Mouse (Mus musculus) neural tube, embryonic 11.5 days (tissue): ENCODE data around the gene Vax2. TPM values are rescaled to one million over a fixed set of nuclear protein-coding genes. Genes with fewer than 3 reads are reported as not detected.

Source experiments
- ATAC-seq: fragments of 200-750 bp; cut with Nextera tagmentation; 2 replicates; pipeline ENCODE4 v1.8.0; 2017; ENCODE audit warnings: moderate number of reproducible peaks, mild to moderate bottlenecking, moderate TSS enrichment, moderate library complexity; ENCODE audit not compliant: insufficient read depth, low FRiP score, low TSS enrichment
- DNase-seq: peaks from one replicate; pipeline ENCODE4 v3.0.0-alpha.2; 2015; ENCODE audit warnings: low spot score
- H3K27ac ChIP-seq: fragments of 300-500 bp; sonication (generic); 2 replicates; pipeline ENCODE4 v1.5.1; 2014; ENCODE audit warnings: low read depth, mild to moderate bottlenecking, low read length
- H3K27me3 ChIP-seq: fragments of 300-500 bp; sonication (generic); 2 replicates; pipeline ENCODE4 v1.6.1; 2014; ENCODE audit warnings: mild to moderate bottlenecking, low read length, mixed read lengths; ENCODE audit not compliant: control insufficient read depth, insufficient read depth
- H3K36me3 ChIP-seq: fragments of 300-500 bp; sonication (generic); 2 replicates; pipeline ENCODE4 v1.6.1; 2014; ENCODE audit warnings: mild to moderate bottlenecking, low read length, moderate library complexity, mixed read lengths; ENCODE audit not compliant: control insufficient read depth, insufficient read depth
- H3K4me1 ChIP-seq: fragments of 300-500 bp; sonication (generic); 2 replicates; pipeline ENCODE4 v1.6.1; 2014; ENCODE audit warnings: low read length, mixed read lengths; ENCODE audit not compliant: control insufficient read depth, insufficient read depth
- H3K4me2 ChIP-seq: fragments of 300-500 bp; sonication (generic); 2 replicates; pipeline ENCODE4 v1.6.1; 2014; ENCODE audit warnings: low read depth, mild to moderate bottlenecking, moderate library complexity
- H3K4me3 ChIP-seq: fragments of 300-500 bp; sonication (generic); 2 replicates; pipeline ENCODE4 v1.5.1; 2014; ENCODE audit warnings: low read depth, low read length
- H3K9ac ChIP-seq: fragments of 300-500 bp; sonication (generic); 2 replicates; pipeline ENCODE4 v1.6.1; 2014; ENCODE audit warnings: mild to moderate bottlenecking, low read length
- H3K9me3 ChIP-seq: fragments of 300-500 bp; sonication (generic); 2 replicates; pipeline ENCODE4 v1.6.1; 2016; ENCODE audit warnings: low read length; ENCODE audit not compliant: control insufficient read depth
- WGBS: fragments of 180-500 bp; shearing (Covaris S2); extraction: QIAGEN DNeasy Blood & Tissue Kit; methylation state at CpG from one replicate; pipeline ENCODE4 v1.1.7; 2014; 5-methylcytosine and 5-hydroxymethylcytosine counted together
- polyA plus RNA-seq: library from polyadenylated mRNA; unstranded; fragments of >200 nt; fragmentation: Nextera tagmentation; extraction: Ambion mirVana; gene quantifications from 2 replicates; pipeline ENCODE4 v1.2.1, GENCODE M21; 2014

Vax2 gene
- polyA plus RNA-seq, 1 experiment from 2014 or later, result not detected

DNA sequence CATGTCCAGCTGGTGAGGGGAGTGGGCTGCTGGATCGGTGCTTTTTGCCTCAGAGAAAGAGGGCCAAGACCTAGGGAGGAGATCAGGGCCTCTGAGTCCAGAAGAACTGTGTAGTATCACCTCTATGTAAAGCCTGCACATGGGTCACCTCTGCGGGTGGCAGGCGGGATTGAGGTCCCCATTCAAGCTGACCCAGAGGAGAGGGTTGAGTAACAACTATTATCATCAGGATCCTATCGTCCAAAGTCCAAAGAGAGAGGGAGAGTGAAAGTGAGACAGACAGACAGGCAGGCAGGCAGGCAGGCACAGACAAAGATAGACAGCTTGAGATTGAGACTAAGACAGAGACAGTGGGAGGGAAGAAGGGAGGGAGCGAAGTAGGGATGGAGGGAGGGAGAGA is 32.1 kb downstream of the Vax2 start:
- 68% methylated on average over 5 of the region's 5 CpGs for WGBS
- no peak overlapping the region for H3K4me2 ChIP-seq
- H3K27ac ChIP-seq, result no peak overlapping the region
- H3K27me3 ChIP-seq, result no peaks in the 10 kb centered on the region
- DNase-seq, result no peak
- H3K4me1 ChIP-seq, result no peaks in the 10 kb centered on the region
- no peak overlapping the region for H3K9ac ChIP-seq
- H3K4me3 ChIP-seq, result no peak overlapping the region
- no peaks in the 10 kb centered on the region for H3K36me3 ChIP-seq
- ATAC-seq, result no peak
- H3K9me3 ChIP-seq, result no peaks in the 10 kb centered on the region

DNA sequence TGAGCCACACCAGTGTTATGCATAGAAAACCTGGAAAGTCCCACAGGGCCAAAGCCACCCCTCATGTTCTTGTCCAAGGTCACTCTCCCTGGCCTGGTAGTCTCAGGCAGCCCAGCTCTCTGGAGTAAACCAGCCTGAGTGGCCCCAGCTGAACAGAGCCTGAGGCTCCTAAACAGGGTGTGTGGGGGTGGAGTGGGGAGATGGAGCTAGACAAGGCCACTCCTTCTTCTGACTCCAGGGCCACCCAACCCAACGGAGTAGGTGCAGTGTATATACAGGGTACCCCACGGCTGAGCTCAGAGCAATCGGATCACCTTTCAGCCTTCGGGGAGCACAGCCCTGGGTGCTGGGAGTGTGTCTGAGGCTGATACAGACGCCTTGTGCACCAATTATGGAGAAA is 33.1 kb downstream of the Vax2 start:
- DNase-seq (no peak), ATAC-seq (no peak)
- no peaks in the 10 kb centered on the region for H3K36me3 ChIP-seq
- 75% methylated on average over 5 of the region's 5 CpGs for WGBS
- H3K4me1 ChIP-seq, result no peaks in the 10 kb centered on the region
- no peak overlapping the region for H3K4me2 ChIP-seq
- H3K27ac ChIP-seq, result no peak overlapping the region
- H3K4me3 ChIP-seq, result no peak overlapping the region
- H3K9ac ChIP-seq, result no peak overlapping the region
- H3K27me3 ChIP-seq, result no peaks in the 10 kb centered on the region
- no peaks in the 10 kb centered on the region for H3K9me3 ChIP-seq

DNA sequence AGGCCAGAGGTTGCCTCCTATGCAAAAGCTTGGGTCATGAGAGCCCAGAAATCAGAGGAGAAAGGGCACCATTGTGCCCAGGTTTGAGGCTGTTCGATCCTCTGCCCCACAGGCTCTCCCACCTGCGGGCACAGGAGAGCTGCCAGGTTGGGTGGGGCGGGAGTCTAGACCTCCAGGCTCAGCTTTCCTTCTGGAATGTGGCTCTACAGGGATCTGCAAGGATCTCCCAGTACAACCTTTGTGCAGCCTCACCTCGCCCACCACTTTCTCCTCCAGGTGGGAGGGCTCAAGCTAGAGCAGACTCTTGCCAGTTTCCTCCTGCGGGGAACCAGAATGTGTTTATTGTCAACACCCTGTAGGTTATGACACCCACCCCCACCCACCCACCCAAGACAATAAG is 33.5 kb downstream of the Vax2 start:
- Histone ChIP-seq H3K27ac (no peak overlapping the region), H3K4me2 (no peak overlapping the region), H3K4me3 (no peak overlapping the region), H3K4me1 (no peaks in the 10 kb centered on the region), H3K27me3 (no peaks in the 10 kb centered on the region), H3K9me3 (no peaks in the 10 kb centered on the region), H3K9ac (no peak overlapping the region), H3K36me3 (no peaks in the 10 kb centered on the region)
- no peak for ATAC-seq
- no peak for DNase-seq
- WGBS, result 70% methylated on average over 5 of the region's 5 CpGs

GRCm38 (mm10) chr6:83745466-83745865 is 34.4 kb downstream of the Vax2 start:
- WGBS, result 51% methylated on average over 2 of the region's 2 CpGs
- no peaks in the 10 kb centered on the region for H3K27me3 ChIP-seq
- H3K4me1 ChIP-seq, result no peaks in the 10 kb centered on the region
- H3K4me2 ChIP-seq, result no peak overlapping the region
- H3K9me3 ChIP-seq, result no peaks in the 10 kb centered on the region
- no peak overlapping the region for H3K27ac ChIP-seq
- ATAC-seq (no peak), DNase-seq (no peak)
- H3K9ac ChIP-seq, result no peak overlapping the region
- H3K36me3 ChIP-seq, result no peaks in the 10 kb centered on the region
- H3K4me3 ChIP-seq, result no peak overlapping the region

GRCm38 (mm10) chr6:83749286-83749685 is 38.2 kb downstream of the Vax2 start:
- 32% methylated on average over 2 of the region's 3 CpGs for WGBS
- H3K4me1 ChIP-seq, result no peaks in the 10 kb centered on the region
- DNase-seq (no peak), ATAC-seq (no peak)
- no peaks in the 10 kb centered on the region for H3K9me3 ChIP-seq
- H3K27ac ChIP-seq, result no peak overlapping the region
- H3K36me3 ChIP-seq, result no peaks in the 10 kb centered on the region
- H3K4me2 ChIP-seq, result no peak overlapping the region
- no peak overlapping the region for H3K9ac ChIP-seq
- no peak overlapping the region for H3K4me3 ChIP-seq
- peaks cover 4% of the 10 kb centered on the region; the same call in 1 of the 2 replicates for H3K27me3 ChIP-seq

GRCm38 (mm10) chr6:83750171-83750684 is 39.2 kb downstream of the Vax2 start:
- DNase-seq, result peak; percentile 70
- H3K36me3 ChIP-seq, result no peaks in the 10 kb centered on the region
- H3K9me3 ChIP-seq, result no peaks in the 10 kb centered on the region
- H3K27me3 ChIP-seq, result peaks cover 4% of the 10 kb centered on the region; the same call in 1 of the 2 replicates
- H3K4me1 ChIP-seq, result no peaks in the 10 kb centered on the region
- H3K4me3 ChIP-seq, result no peak overlapping the region
- H3K27ac ChIP-seq, result no peak overlapping the region
- H3K9ac ChIP-seq, result no peak overlapping the region
- no peak overlapping the region for H3K4me2 ChIP-seq
- ATAC-seq, result no peak
- WGBS, result 10% methylated on average over 11 of the region's 11 CpGs

DNA sequence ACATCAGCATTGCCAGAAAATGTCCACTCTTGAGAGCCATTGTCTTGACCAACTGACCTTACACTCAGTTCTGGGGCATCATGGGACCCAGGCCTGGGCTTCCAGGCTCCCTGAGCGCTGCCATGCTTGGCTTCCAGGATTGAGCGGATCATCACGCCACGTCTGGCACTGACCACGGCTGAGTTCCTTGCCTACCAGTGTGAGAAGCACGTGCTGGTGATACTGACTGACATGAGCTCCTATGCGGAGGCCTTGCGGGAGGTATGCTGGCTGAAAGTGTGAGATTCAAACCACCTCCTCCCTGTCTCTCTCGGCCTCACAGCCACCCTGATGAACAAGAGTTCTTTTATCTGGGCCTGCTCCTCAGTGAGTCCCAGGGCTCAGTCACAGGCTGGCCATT is 45.0 kb downstream of the Vax2 start:
- H3K4me2 ChIP-seq, result no peak overlapping the region
- H3K4me1 ChIP-seq, result no peaks in the 10 kb centered on the region
- no peaks in the 10 kb centered on the region for H3K9me3 ChIP-seq
- no peak overlapping the region for H3K27ac ChIP-seq
- no peaks in the 10 kb centered on the region for H3K36me3 ChIP-seq
- no peak overlapping the region for H3K9ac ChIP-seq
- DNase-seq (no peak), ATAC-seq (no peak)
- H3K27me3 ChIP-seq, result peaks cover 36% of the 10 kb centered on the region
- 66% methylated on average over 9 of the region's 9 CpGs for WGBS
- H3K4me3 ChIP-seq, result no peak overlapping the region

GRCm38 (mm10) chr6:83762344-83762743 is 51.3 kb downstream of the Vax2 start, which contains the start of gene Ankrd53:
Gene Ankrd53 (plus strand): TSS chr6:83762644.
- WGBS, result 17% methylated on average over 6 of the region's 6 CpGs

DNA sequence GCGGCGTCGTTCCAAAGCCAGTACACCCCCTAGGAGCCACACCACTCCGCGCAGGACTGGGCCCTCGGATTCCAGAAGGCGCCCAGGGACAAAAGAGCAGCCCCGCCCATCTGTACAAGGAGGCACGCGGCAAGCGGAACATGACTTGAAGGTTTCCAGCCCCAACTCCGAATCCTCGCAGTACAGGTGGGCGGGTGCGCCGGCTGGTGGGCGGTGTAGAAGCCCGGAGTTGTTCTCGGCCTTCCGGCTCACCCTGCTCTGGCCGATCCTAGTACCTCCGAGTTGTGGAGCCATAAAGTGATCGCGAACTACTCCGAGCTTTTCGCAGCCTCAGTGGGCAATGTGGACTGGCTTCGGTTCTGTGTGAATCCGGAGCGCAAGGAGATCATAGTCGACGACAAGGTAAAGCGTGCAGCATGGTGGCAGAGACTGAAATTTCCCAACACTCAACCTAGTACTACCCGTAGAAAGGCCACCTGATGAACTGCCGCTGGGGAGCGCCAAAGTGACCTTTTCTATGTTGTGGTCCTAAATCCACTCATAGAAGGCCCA is 51.9 kb downstream of the Vax2 start:
- Histone ChIP-seq H3K4me1 (peaks cover 6% of the 10 kb centered on the region), H3K4me3 (peak overlapping the region; percentile 15), H3K4me2 (peak overlapping the region; percentile 44), H3K9me3 (no peaks in the 10 kb centered on the region), H3K9ac (no peak overlapping the region), H3K36me3 (no peaks in the 10 kb centered on the region), H3K27me3 (peaks cover 41% of the 10 kb centered on the region), H3K27ac (no peak overlapping the region)
- under 1% methylated on average over 35 of the region's 35 CpGs for WGBS
- no peak; the same call in 1 of the 2 replicates for ATAC-seq
- peak; percentile 32 for DNase-seq

More at GRCm38 (mm10) chr6:83762344-83762743, 51.3 kb downstream of the Vax2 start, which contains the start of gene Ankrd53:
- H3K27me3 ChIP-seq, result peaks cover 47% of the 10 kb centered on the region
- no peaks in the 10 kb centered on the region for H3K9me3 ChIP-seq
- no peak for ATAC-seq
- no peaks in the 10 kb centered on the region for H3K36me3 ChIP-seq
- H3K4me2 ChIP-seq, result peak within 1 kb of the TSS; percentile 44
- no peak for DNase-seq
- H3K4me3 ChIP-seq, result peak within 1 kb of the TSS; percentile 15
- no peak within 1 kb of the TSS for H3K9ac ChIP-seq
- no peak within 1 kb of the TSS for H3K27ac ChIP-seq
- peaks cover 6% of the 10 kb centered on the region for H3K4me1 ChIP-seq
